Mouse (Mus musculus): Measurements from ENCODE around the gene Tmem92.

The Tmem92 gene

GRCm38 (mm10) chr11:94727306-94727705 lies 55.2 kb downstream of the Tmem92 start:
- no peak for DNase-seq
